Mouse (Mus musculus) E14TG2a.4 (cell line): ENCODE measurements around the gene Cox19.

ENCODE experiments used
- CTCF ChIP-seq: conservative IDR thresholded peaks from 2 replicates; pipeline ENCODE4 v1.5.1; 2014; ENCODE audit warnings: low read length
- NANOG ChIP-seq: IDR thresholded peaks from 2 replicates; pipeline ENCODE4 v1.6.1; 2014; ENCODE audit warnings: borderline replicate concordance, low read length, mixed read lengths
- POU5F1 ChIP-seq: IDR thresholded peaks from 2 replicates; pipeline ENCODE4 v1.6.1; 2014; ENCODE audit warnings: low read length, borderline replicate concordance

DNA sequence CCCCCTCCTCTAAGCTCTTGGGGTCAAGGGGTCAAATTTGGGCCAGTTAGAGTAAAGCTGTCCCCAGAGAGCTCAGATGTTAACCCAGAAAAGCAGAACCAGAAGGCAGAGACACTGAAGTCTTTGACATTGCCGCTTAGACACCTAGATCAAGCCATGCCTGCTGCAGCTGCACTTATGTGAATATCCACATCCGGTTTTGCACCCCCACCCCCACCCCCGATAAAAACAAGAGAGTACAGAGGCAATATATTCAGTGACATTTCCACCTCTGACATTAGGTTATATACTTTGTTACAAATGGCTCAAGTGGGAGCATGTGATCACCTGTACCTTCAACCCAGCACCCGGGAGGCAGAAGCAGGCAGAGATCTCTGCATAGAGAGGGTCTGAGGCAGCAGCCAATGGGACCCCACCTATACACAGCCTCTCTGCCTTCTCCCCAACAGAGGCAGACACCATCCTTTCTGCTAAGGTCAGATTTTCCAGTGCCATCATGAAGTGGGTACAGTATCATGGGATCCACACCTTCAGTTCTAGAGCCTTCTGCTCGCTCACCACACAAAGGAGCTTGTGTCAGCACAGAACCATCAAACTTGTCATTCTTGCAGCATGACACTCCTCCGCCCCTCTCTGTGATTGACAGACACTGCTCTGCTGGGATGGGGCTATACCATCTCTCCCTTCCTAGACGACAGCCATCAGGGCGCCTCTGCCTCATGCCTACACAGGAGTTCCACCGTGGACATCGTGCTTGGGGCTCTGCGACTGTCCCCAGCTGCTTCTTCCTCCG is 60.6 kb downstream of the Cox19 start:
- no peak for TF ChIP-seq CTCF
- no peak for TF ChIP-seq POU5F1
- no peak for TF ChIP-seq NANOG
